Mouse (Mus musculus): ENCODE results near the gene Cand2. TPM values are rescaled to one million over a fixed set of nuclear protein-coding genes. Genes with fewer than 3 reads are reported as not detected.

Gene Cand2
- polyA plus RNA-seq, 1 experiment: 8.2 TPM

DNA sequence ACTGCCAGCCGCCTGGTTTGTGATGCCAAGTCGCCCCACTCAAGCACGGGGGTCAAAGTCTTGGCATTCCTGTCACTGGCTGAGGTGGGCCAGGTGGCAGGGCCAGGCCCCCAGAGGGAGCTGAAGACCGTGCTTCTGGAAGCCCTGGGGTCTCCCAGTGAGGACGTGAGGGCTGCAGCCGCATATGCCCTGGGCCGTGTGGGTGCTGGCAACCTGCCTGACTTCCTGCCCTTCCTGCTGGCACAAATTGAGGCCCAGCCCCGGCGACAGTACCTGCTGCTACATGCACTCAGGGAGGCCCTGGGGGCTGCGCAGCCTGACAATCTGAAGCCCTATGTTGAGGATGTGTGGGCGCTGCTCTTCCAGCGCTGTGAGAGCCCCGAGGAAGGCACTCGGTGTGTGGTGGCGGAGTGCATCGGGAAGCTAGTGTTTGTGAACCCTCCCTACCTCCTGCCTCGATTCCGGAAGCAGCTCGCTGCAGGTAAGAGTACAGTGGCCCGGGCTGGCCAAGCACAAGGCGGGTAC lies 18.4 kb downstream of the Cand2 start:
- no peaks in the 10 kb centered on the region for H3K36me3 ChIP-seq (ENCODE audit: control insufficient read depth, insufficient read depth)
- H3K79me3 ChIP-seq (ENCODE audit: low read depth): no peaks in the 10 kb centered on the region

DNA sequence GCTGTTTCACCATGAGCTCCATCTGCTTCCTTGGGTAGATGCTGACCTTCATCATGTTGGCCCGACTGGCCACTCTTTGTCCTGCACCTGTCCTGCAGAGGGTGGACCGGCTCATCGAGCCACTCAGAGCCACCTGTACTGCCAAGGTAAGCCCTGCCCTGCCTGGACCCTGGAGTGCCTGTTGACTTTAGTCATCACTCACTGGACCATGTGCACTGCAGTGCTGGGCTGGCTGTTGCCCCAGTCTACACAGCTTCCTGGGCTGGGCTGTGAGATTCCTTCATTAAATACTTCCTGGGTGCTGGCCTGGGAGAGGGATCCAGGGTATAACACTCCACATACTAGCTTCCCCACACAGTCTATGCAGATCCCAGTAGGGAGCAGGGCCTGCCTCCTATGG lies 27.5 kb downstream of the Cand2 start:
- H3K4me3 ChIP-seq (ENCODE audit: insufficient read depth, poor library complexity, severe bottlenecking): no peak overlapping the region
- H3K27me3 ChIP-seq (ENCODE audit: control insufficient read depth, insufficient read depth, insufficient read length): no peaks in the 10 kb centered on the region
- peaks cover 24% of the 10 kb centered on the region for H3K79me2 ChIP-seq (ENCODE audit: control insufficient read depth, insufficient read depth)
- peaks cover 52% of the 10 kb centered on the region for H3K36me3 ChIP-seq (ENCODE audit: control insufficient read depth, insufficient read depth)
- no peak overlapping the region for H3ac ChIP-seq (ENCODE audit: control insufficient read depth, insufficient read length, low read depth)
- peaks cover 19% of the 10 kb centered on the region for H3K79me3 ChIP-seq (ENCODE audit: low read depth)
- no peak for TF ChIP-seq USF1 (IDR thresholded peaks at IDR 0.05; ENCODE audit: low read depth)
- TF ChIP-seq FOSL1 (IDR thresholded peaks at IDR 0.05; ENCODE audit: insufficient read depth, low read length, poor library complexity, severe bottlenecking): no peak
- TF ChIP-seq CTCF (IDR thresholded peaks at IDR 0.05; ENCODE audit: control insufficient read depth, insufficient read depth, insufficient read length): no peak
- TF ChIP-seq CEBPB (IDR thresholded peaks at IDR 0.05; ENCODE audit: low read depth): no peak

More for the DNA sequence above, 18.4 kb downstream of the Cand2 start:
- Histone ChIP-seq H3K79me2 (ENCODE audit: control insufficient read depth, insufficient read depth) (no peaks in the 10 kb centered on the region), H3K4me3 (ENCODE audit: insufficient read depth, poor library complexity, severe bottlenecking) (no peak overlapping the region), H3K27me3 (ENCODE audit: control insufficient read depth, insufficient read depth, insufficient read length) (no peaks in the 10 kb centered on the region), H3ac (ENCODE audit: control insufficient read depth, insufficient read length, low read depth) (no peak overlapping the region)
- TF ChIP-seq CEBPB (IDR thresholded peaks at IDR 0.05; ENCODE audit: low read depth) (no peak), MAX (IDR thresholded peaks at IDR 0.05) (no peak), FOSL1 (IDR thresholded peaks at IDR 0.05; ENCODE audit: insufficient read depth, low read length, poor library complexity, severe bottlenecking) (no peak), MYOD1 (IDR thresholded peaks at IDR 0.05; ENCODE audit: control insufficient read depth, insufficient read length, low read depth) (no peak), CTCF (IDR thresholded peaks at IDR 0.05; ENCODE audit: control insufficient read depth, insufficient read depth, insufficient read length) (no peak), USF1 (IDR thresholded peaks at IDR 0.05; ENCODE audit: low read depth) (no peak), MYOG (IDR thresholded peaks at IDR 0.05; ENCODE audit: control insufficient read depth, extremely low read depth, insufficient read length) (no peak)

DNA sequence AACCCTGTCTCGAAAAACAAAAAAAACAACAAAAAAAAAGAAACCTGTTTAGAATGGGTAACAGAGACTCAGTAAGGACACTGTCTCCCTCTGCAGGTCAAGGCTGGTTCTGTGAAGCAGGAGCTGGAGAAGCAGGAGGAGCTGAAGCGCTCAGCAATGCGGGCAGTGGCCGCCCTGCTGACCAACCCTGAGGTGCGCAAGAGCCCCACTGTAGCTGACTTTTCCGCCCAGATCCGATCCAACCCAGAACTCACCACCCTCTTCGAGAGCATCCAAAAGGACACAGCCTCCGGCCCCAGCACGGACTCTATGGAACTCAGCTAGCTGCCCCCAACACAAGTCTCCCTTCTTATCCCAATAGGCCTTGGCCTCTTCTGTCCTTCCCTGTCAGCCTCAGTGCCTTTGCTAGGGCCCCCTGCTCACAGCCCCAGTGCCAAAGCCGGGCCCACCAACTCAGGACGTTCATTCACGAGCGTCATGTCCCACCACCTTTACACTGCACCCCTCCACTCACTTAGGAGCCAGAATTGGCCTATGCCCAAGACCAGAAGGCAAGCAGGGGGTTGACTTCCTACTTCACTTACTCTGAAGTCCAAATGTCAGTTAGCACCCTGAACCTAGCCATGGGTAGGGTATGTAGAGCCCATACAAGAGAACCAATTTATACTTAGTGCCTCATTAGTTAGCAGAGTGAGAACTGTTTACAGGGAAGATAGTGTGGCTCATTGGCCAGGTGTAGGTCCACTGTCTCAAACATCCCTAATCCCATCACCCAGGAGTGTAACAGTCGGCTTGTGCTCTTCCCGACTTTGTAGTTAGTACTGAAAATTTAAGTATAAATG lies 29.4 kb downstream of the Cand2 start:
- H3ac ChIP-seq (ENCODE audit: control insufficient read depth, insufficient read length, low read depth): no peak overlapping the region
- peaks cover 43% of the 10 kb centered on the region for H3K79me2 ChIP-seq (ENCODE audit: control insufficient read depth, insufficient read depth)
- no peak overlapping the region for H3K4me3 ChIP-seq (ENCODE audit: insufficient read depth, poor library complexity, severe bottlenecking)
- peaks cover 35% of the 10 kb centered on the region for H3K79me3 ChIP-seq (ENCODE audit: low read depth)
- peaks cover 62% of the 10 kb centered on the region for H3K36me3 ChIP-seq (ENCODE audit: control insufficient read depth, insufficient read depth)
- TF ChIP-seq MAX (IDR thresholded peaks at IDR 0.05) (no peak), CTCF (IDR thresholded peaks at IDR 0.05; ENCODE audit: control insufficient read depth, insufficient read depth, insufficient read length) (peak; percentile 15), MYOG (IDR thresholded peaks at IDR 0.05; ENCODE audit: control insufficient read depth, extremely low read depth, insufficient read length) (no peak)
- H3K27me3 ChIP-seq (ENCODE audit: control insufficient read depth, insufficient read depth, insufficient read length): no peaks in the 10 kb centered on the region

DNA sequence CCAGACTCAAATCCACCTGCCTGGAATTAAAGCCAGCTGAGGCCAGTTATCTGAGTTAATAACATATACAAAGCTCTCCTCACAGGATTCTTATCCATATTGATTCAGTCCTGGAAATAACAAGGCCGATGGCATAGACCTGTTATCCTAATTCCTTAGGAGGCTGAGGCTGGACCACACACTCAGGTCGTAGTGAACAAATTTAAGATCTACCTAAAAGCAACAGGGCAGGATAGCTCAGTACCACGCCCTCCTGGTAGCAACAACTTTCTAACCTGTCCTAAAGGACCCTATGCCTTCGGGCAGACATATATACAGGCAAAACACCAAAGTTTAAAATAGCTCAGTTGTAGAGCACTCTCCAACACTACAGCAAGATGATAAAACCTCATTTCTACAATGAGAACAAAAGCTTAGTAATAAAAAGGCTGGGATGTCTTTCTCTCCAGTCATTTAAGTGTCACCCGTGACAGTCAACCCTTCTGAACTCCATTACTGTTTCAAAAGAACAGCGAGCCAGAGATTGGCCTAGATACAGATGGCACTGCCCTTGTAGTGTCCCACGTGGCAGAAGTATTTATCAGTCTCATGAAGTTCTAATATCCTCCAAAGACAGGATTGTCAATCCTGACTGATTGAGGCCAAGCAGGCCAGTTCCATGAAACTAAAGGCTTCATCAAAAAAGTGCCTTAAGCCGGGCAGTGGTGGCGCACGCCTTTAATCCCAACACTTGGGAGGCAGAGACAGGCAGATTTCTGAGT lies 30.3 kb downstream of the Cand2 start:
- Histone ChIP-seq H3K27me3 (ENCODE audit: control insufficient read depth, insufficient read depth, insufficient read length) (no peaks in the 10 kb centered on the region), H3ac (ENCODE audit: control insufficient read depth, insufficient read length, low read depth) (no peak overlapping the region), H3K36me3 (ENCODE audit: control insufficient read depth, insufficient read depth) (peaks cover 57% of the 10 kb centered on the region), H3K4me3 (ENCODE audit: insufficient read depth, poor library complexity, severe bottlenecking) (no peak overlapping the region), H3K79me3 (ENCODE audit: low read depth) (peaks cover 35% of the 10 kb centered on the region), H3K79me2 (ENCODE audit: control insufficient read depth, insufficient read depth) (peaks cover 43% of the 10 kb centered on the region)
- no peak for TF ChIP-seq MAX (IDR thresholded peaks at IDR 0.05)
- TF ChIP-seq CTCF (IDR thresholded peaks at IDR 0.05; ENCODE audit: control insufficient read depth, insufficient read depth, insufficient read length): no peak
- no peak for TF ChIP-seq MYOD1 (IDR thresholded peaks at IDR 0.05; ENCODE audit: control insufficient read depth, insufficient read length, low read depth)
- no peak for TF ChIP-seq CEBPB (IDR thresholded peaks at IDR 0.05; ENCODE audit: low read depth)
- TF ChIP-seq FOSL1 (IDR thresholded peaks at IDR 0.05; ENCODE audit: insufficient read depth, low read length, poor library complexity, severe bottlenecking): no peak
- no peak for TF ChIP-seq MYOG (IDR thresholded peaks at IDR 0.05; ENCODE audit: control insufficient read depth, extremely low read depth, insufficient read length)
- TF ChIP-seq USF1 (IDR thresholded peaks at IDR 0.05; ENCODE audit: low read depth): no peak

DNA sequence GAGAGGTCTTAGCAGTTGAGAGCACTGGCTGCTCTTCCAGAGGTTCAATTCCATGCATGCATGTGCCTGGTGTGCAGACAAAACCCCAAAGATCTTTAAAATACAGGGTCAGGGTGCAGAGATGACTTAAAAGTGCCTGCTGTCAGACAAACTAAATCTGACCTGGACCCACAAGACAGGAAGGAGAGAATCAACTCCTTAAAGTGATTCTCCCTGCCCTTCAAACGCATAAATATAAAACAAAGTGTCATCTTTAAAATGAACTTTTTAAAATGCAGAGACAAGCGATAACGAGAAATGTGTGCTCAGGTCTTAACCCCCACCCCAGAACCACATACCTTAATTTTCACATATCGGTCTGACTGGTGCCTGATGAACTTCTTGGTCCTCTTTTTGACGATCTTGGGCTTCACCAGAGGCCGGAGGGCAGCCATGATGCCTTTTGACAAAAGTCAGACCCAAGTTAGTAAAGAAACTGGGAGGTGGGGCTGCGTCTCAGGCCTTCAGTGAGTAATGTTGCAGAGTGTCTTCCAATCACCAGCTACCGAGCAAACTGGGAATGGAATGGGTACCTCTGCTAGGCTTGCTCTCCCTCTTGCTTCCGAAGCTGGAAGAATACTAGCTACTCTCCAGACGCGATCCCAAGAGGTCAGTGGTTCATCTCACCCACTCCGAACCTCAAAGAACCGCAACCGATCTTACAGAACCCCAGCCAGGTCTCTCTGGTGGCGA lies 33.3 kb downstream of the Cand2 start:
- Histone ChIP-seq H3K4me3 (ENCODE audit: insufficient read depth, poor library complexity, severe bottlenecking) (peak overlapping the region; percentile 99), H3K36me3 (ENCODE audit: control insufficient read depth, insufficient read depth) (peaks cover 44% of the 10 kb centered on the region), H3K27me3 (ENCODE audit: control insufficient read depth, insufficient read depth, insufficient read length) (no peaks in the 10 kb centered on the region), H3K79me3 (ENCODE audit: low read depth) (peaks cover 35% of the 10 kb centered on the region), H3ac (ENCODE audit: control insufficient read depth, insufficient read length, low read depth) (peak overlapping the region; percentile 99), H3K79me2 (ENCODE audit: control insufficient read depth, insufficient read depth) (peaks cover 43% of the 10 kb centered on the region)
- TF ChIP-seq CTCF (IDR thresholded peaks at IDR 0.05; ENCODE audit: control insufficient read depth, insufficient read depth, insufficient read length): no peak
- TF ChIP-seq MAX (IDR thresholded peaks at IDR 0.05): no peak
- no peak for TF ChIP-seq MYOD1 (IDR thresholded peaks at IDR 0.05; ENCODE audit: control insufficient read depth, insufficient read length, low read depth)
- no peak for TF ChIP-seq USF1 (IDR thresholded peaks at IDR 0.05; ENCODE audit: low read depth)
- TF ChIP-seq CEBPB (IDR thresholded peaks at IDR 0.05; ENCODE audit: low read depth): no peak
- no peak for TF ChIP-seq MYOG (IDR thresholded peaks at IDR 0.05; ENCODE audit: control insufficient read depth, extremely low read depth, insufficient read length)
- TF ChIP-seq FOSL1 (IDR thresholded peaks at IDR 0.05; ENCODE audit: insufficient read depth, low read length, poor library complexity, severe bottlenecking): no peak

Measured in C2C12 (cell line).